Mouse (Mus musculus) gonadal fat pad, adult 2 months (tissue): ENCODE results near the gene Prdm12. TPM values are rescaled to one million over a fixed set of nuclear protein-coding genes. Genes with fewer than 3 reads are reported as not detected.

Experiments used
- polyA plus RNA-seq: library from polyadenylated mRNA; depleted of rRNA; stranded (reverse); fragments of >200 nt; gene quantifications from 2 replicates; pipeline ENCODE4 v1.2.3, GENCODE M21; 2012; rRNA removed

Gene Prdm12
- polyA plus RNA-seq, 1 experiment: not detected

Other genes with a start within 250 kb of the Prdm12 start
- 21.9 and 29.2 TPM in 2 replicates for gene Ass1, start 169.8 kb upstream of the Prdm12 start, polyA plus RNA-seq
- gene Fubp3, start 67.4 kb upstream of the Prdm12 start, polyA plus RNA-seq: 35.6 and 50.1 TPM in 2 replicates
- gene Exosc2, start 30.7 kb downstream of the Prdm12 start, polyA plus RNA-seq: 12.0 TPM in 2 replicates
- gene Abl1, start 48.3 kb downstream of the Prdm12 start, polyA plus RNA-seq: 45.5 and 45.8 TPM in 2 replicates
- gene Qrfp, start 170.5 kb downstream of the Prdm12 start, polyA plus RNA-seq: 0.72 and 0.74 TPM in 2 replicates
- 1.7 and 1.8 TPM in 2 replicates for gene Fibcd1, start 206.0 kb downstream of the Prdm12 start, polyA plus RNA-seq
- 19.5 and 32.9 TPM in 2 replicates for gene Lamc3, start 247.3 kb downstream of the Prdm12 start, polyA plus RNA-seq